Mouse (Mus musculus) lung, embryonic 16.5 days (tissue): ENCODE data around the gene Gtf2a1l. TPM values are rescaled to one million over a fixed set of nuclear protein-coding genes. Genes with fewer than 3 reads are reported as not detected.
A peak's percentile ranks its signal among the peaks of the same experiment; 100 is the strongest.

Experiments
- ATAC-seq: fragments of 200-750 bp; cut with Nextera tagmentation; 2 replicates; pipeline ENCODE4 v1.8.0; 2017; ENCODE audit warnings: low read depth, mild to moderate bottlenecking, moderate library complexity
- H3K27ac ChIP-seq: fragments of 300-500 bp; sonication (generic); 2 replicates; pipeline ENCODE4 v1.5.1; 2014; ENCODE audit warnings: mild to moderate bottlenecking, control low read depth, low read length
- H3K27me3 ChIP-seq: fragments of 300-500 bp; sonication (generic); 2 replicates; pipeline ENCODE4 v1.6.1; 2014; ENCODE audit warnings: low read depth, low read length, mixed read lengths; ENCODE audit not compliant: control insufficient read depth, insufficient read depth
- H3K36me3 ChIP-seq: fragments of 300-500 bp; sonication (generic); 2 replicates; pipeline ENCODE4 v1.6.1; 2014; ENCODE audit warnings: low read length; ENCODE audit not compliant: control insufficient read depth, insufficient read depth
- H3K4me1 ChIP-seq: fragments of 300-500 bp; sonication (generic); replicated peaks from 2 replicates; pipeline ENCODE4 v1.6.1; 2014; ENCODE audit warnings: low read length, mixed read lengths; ENCODE audit not compliant: control insufficient read depth, insufficient read depth
- H3K4me2 ChIP-seq: fragments of 300-500 bp; sonication (generic); 2 replicates; pipeline ENCODE4 v1.6.1; 2014; ENCODE audit warnings: low read depth, low read length, control low read depth
- H3K4me3 ChIP-seq: fragments of 300-500 bp; sonication (generic); 2 replicates; pipeline ENCODE4 v1.5.1; 2014; ENCODE audit warnings: mild to moderate bottlenecking, low read length, control low read depth
- H3K9ac ChIP-seq: fragments of 300-500 bp; sonication (generic); 2 replicates; pipeline ENCODE4 v1.6.1; 2014; ENCODE audit warnings: low read length, control low read depth
- H3K9me3 ChIP-seq: fragments of 300-500 bp; sonication (generic); 2 replicates; pipeline ENCODE4 v1.6.1; 2016; ENCODE audit warnings: low read length; ENCODE audit not compliant: control insufficient read depth
- WGBS: fragments of 180-500 bp; shearing (Covaris S2); extraction: QIAGEN DNeasy Blood & Tissue Kit; methylation state at CpG from one replicate; pipeline ENCODE4 v1.1.7; 2014; 5-methylcytosine and 5-hydroxymethylcytosine counted together
- polyA plus RNA-seq: library from polyadenylated mRNA; unstranded; fragments of >200 nt; fragmentation: Nextera tagmentation; extraction: Ambion mirVana; gene quantifications from 2 replicates; pipeline ENCODE4 v1.2.1, GENCODE M21; 2015

The Gtf2a1l gene
- polyA plus RNA-seq, 1 experiment from 2014 or later, result 0.49 TPM

GRCm38 (mm10) chr17:88753472-88753857 lies 85.0 kb downstream of the Gtf2a1l start:
- H3K4me3 ChIP-seq, result peak overlapping the region; percentile 3
- peak; percentile 15; the same call in 1 of the 2 replicates for ATAC-seq
- 47% methylated on average over 12 of the region's 12 CpGs for WGBS

GRCm38 (mm10) chr17:88755776-88756175 lies 87.3 kb downstream of the Gtf2a1l start:
- no peak overlapping the region for H3K27ac ChIP-seq
- 53% methylated on average over 6 of the region's 6 CpGs for WGBS
- no peaks in the 10 kb centered on the region for H3K36me3 ChIP-seq
- H3K4me2 ChIP-seq, result no peak overlapping the region
- no peak overlapping the region for H3K9ac ChIP-seq
- no peaks in the 10 kb centered on the region for H3K9me3 ChIP-seq
- no peak for ATAC-seq
- H3K4me1 ChIP-seq, result no peaks in the 10 kb centered on the region
- H3K4me3 ChIP-seq, result no peak overlapping the region
- no peaks in the 10 kb centered on the region for H3K27me3 ChIP-seq

More at GRCm38 (mm10) chr17:88753472-88753857, 85.0 kb downstream of the Gtf2a1l start:
- H3K4me2 ChIP-seq, result peak overlapping the region; percentile 25
- H3K4me1 ChIP-seq, result no peaks in the 10 kb centered on the region
- H3K36me3 ChIP-seq, result no peaks in the 10 kb centered on the region
- H3K27me3 ChIP-seq, result no peaks in the 10 kb centered on the region
- no peak overlapping the region for H3K9ac ChIP-seq
- no peak overlapping the region for H3K27ac ChIP-seq
- no peaks in the 10 kb centered on the region for H3K9me3 ChIP-seq

GRCm38 (mm10) chr17:88758003-88758437 lies 89.6 kb downstream of the Gtf2a1l start:
- Histone ChIP-seq H3K4me2 (no peak overlapping the region), H3K27ac (no peak overlapping the region), H3K27me3 (no peaks in the 10 kb centered on the region), H3K36me3 (no peaks in the 10 kb centered on the region), H3K4me3 (no peak overlapping the region), H3K9ac (no peak overlapping the region), H3K9me3 (no peaks in the 10 kb centered on the region), H3K4me1 (no peaks in the 10 kb centered on the region)
- ATAC-seq, result no peak
- 12% methylated on average over 9 of the region's 9 CpGs for WGBS

- WGBS, result 48% methylated on average over 5 of the region's 5 CpGs
- Histone ChIP-seq H3K9ac (no peak overlapping the region), H3K36me3 (no peaks in the 10 kb centered on the region), H3K9me3 (no peaks in the 10 kb centered on the region), H3K27me3 (no peaks in the 10 kb centered on the region), H3K4me2 (no peak overlapping the region), H3K4me3 (no peak overlapping the region), H3K4me1 (no peaks in the 10 kb centered on the region), H3K27ac (no peak overlapping the region)
- ATAC-seq, result no peak
These were observed 95.1 kb downstream of the Gtf2a1l start for GRCm38 (mm10) chr17:88763396-88764135.

- H3K9ac ChIP-seq, result no peak overlapping the region
- H3K36me3 ChIP-seq, result no peaks in the 10 kb centered on the region
- WGBS, result 47% methylated on average over 3 of the region's 3 CpGs
- H3K27ac ChIP-seq, result no peak overlapping the region
- no peak overlapping the region for H3K4me2 ChIP-seq
- H3K27me3 ChIP-seq, result no peaks in the 10 kb centered on the region
- no peaks in the 10 kb centered on the region for H3K4me1 ChIP-seq
- no peak overlapping the region for H3K4me3 ChIP-seq
- no peaks in the 10 kb centered on the region for H3K9me3 ChIP-seq
- ATAC-seq, result peak; percentile 76
These were observed 95.7 kb downstream of the Gtf2a1l start for GRCm38 (mm10) chr17:88764136-88764485.

Other genes starting within 250 kb of the Gtf2a1l start
- 21.5 and 21.8 TPM in 2 replicates for gene Foxn2, start 227.9 kb upstream of the Gtf2a1l start, polyA plus RNA-seq
- 23.1 and 24.7 TPM in 2 replicates for gene Ppp1r21, start 138.5 kb upstream of the Gtf2a1l start, polyA plus RNA-seq
- gene Ston1, start 71.0 kb upstream of the Gtf2a1l start, polyA plus RNA-seq, result 7.0 and 8.0 TPM in 2 replicates
- gene Lhcgr, start 123.3 kb downstream of the Gtf2a1l start, polyA plus RNA-seq, result 0.38 TPM in 1 of 2 replicates, not detected in the other